Mouse (Mus musculus): ENCODE results near the gene Sp140. TPM values are rescaled to one million over a fixed set of nuclear protein-coding genes. Genes with fewer than 3 reads are reported as not detected.
"Not testable (repeated sequence)": the region's sequence is repeated elsewhere in the genome, so short reads cannot be mapped to it uniquely, and the experiment has no call there.

Sp140 gene
- 1 to 10 TPM in 1 of 2 experiments, under 1 TPM in 1; 0.86 to 1.5 TPM for total RNA-seq (2021)
- long read RNA-seq, experiment 1: 0 reads
- long read RNA-seq, experiment 2, partial matches to known transcripts: 0 of 1 reads
- long read RNA-seq, experiment 2, other reads (novel, unspliced or antisense): 1 of 1 reads

DNA sequence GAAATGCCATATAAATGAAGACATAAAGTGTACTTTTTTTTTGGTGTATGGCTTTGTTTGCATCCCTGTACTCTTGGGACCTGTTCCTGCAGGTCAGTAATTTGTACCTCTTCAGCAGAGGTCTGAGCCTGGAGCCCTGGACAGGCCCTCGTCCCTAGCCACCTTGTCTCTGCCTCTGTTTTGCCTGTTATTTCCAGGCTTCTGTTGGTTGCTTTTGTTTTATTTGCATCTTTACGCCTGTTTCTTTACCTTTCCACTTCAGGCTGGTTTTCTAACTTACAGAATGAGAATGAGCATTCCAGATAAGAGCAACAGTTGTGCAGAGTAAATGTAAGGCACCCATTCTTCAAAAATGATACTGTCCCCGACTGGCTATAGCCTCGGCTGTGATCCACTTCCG lies at the start of gene Sp140:
Sp140 (plus strand) TSS at position 301 of the 400 bp plus-strand sequence.
- not testable (repeated sequence) for DNase-seq (ENCODE audit: low spot score in 2 of 2)

DNA sequence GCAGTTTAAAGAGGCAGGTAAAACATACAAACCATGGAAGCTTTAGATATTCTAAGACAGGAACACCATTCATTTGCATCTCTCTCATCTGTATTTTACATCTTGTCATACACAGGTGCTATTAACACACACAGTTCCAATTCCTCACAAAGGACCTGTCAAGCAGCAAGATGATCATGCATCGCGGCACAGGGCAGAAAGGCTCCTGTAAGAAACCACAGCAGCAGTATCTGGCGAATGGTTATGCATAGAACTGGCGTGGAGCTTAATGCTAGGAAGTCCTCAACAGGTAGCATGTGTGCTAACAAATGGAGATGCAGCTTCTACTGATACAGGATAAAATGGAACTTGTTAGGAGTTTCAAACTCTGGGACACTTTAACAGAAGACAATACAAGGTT lies 44.9 kb upstream of the Sp140 start:
- DNase-seq (ENCODE audit: low spot score in 2 of 2): peak in 1 of 2 experiments; percentile 30

DNA sequence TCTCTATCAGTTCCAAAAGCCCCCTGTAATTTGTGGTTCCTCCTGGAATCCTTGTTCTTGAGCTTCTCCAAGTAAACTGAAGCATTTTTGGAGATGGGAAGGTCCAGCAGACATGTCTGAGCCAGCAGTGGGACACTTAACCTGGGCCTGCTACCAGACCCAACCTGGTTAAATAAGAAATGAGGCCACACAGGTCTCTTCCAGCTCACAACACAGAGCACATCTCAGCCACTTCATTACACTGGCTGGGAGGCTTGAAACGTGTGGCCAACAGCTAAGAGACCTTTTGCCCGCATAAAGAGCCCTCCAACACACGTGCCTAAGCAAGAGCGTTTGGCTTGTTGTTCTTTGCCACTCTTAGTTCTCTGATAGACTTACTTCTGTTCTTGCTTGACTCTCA lies 26.6 kb upstream of the Sp140 start:
- not testable (repeated sequence) for DNase-seq (ENCODE audit: low spot score in 2 of 2)

DNA sequence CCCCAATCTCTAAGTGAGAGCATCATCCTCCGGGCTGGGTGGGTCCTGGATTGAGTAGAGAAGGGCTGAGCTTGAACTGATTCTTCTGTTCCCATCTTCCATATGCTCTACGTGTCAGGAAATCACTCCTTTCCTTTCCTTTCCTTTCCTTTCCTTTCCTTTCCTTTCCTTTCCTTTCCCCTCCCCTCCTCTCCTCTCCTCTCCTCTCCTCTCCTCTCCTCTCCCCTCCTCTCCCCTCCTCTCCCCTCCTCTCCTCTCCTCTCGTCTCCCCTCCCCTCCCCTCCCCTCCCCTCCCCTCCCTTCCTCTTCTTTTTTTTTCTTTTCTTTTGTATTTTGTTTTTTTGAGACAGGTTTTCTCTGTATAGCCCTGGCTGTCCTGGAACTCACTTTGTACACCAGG lies 24.8 kb upstream of the Sp140 start, which contains the start of gene G530012D18Rik:
G530012D18Rik (plus strand) TSS at position 301 of the 400 bp plus-strand sequence.
- DNase-seq (ENCODE audit: low spot score in 2 of 2): not testable (repeated sequence)

DNA sequence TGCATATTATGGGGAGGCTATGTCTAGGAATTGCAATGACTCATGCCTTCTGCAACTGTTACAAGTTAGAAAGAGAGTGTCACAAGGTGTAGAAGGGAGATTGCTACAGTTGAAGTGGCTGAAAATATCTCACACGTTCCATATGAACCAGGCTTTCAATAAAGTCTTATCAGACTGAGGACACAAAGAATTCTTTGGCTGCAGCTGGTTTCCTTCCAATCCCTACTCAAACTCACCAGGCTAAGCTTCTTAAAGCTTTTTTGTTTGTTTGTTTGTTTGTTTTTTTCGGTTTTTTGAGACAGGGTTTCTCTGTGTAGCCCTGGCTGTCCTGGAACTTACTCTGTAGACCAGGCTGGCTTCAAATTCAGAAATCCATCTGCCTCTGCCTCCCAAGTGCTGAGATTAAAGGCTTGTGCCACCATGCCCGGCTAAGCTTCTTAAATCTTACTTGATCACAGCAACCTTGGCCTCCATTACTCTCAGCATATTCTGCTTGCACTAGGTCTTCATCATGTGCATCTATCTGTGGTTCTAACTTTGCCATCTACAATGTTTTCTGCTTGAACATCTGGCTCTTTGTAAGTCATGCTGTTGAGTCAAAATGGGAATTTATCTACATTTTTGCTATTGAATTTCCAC lies 21.7 kb upstream of the Sp140 start:
- not testable (repeated sequence) for DNase-seq (ENCODE audit: low spot score in 2 of 2)

DNA sequence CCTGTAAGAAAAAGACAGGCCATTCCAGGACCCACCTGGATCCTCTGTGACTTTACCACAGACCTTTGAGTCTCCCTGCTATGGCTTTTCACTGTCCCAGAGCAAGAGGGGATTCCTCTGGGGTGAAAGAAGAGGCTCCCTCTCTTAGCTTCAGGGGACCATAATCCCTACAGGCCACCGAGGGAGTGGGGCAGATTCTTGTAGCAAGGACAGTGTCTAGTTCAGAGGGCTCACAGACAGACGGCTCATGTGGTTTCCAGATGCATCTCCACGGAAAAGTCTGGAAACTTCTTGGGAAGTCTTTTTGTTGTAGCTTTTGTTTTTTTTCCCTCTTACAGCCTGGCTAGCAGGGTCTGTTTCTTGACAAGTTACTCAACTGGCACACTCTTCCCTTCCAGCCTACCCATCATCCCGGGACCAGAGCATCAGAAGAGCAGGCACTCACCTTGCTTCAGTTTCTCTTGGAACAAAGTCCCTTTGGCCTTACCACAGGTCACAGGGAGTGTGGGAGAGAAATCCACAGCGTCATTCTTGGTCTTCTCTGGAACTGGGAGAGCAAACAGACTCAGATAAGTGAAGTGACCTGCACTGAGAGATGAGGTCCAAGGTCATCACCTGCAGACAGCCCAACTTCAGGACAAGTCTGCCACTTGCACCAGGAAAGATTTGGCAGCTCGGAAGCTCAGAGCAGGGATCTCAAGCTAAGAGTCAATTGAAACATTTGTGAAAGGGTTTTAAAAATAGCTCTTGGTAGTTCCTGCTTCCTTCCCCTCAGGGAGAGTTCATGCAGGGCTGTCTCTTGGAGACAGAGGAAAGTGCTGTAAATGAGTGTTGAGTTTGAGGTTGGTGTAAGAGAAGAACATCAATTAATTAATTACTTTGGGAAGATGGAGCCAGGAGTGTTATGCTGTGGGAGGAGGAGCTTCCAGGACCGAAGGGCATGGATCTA lies 20.7 kb upstream of the Sp140 start:
- DNase-seq (ENCODE audit: low spot score in 2 of 2): not testable (repeated sequence)

DNA sequence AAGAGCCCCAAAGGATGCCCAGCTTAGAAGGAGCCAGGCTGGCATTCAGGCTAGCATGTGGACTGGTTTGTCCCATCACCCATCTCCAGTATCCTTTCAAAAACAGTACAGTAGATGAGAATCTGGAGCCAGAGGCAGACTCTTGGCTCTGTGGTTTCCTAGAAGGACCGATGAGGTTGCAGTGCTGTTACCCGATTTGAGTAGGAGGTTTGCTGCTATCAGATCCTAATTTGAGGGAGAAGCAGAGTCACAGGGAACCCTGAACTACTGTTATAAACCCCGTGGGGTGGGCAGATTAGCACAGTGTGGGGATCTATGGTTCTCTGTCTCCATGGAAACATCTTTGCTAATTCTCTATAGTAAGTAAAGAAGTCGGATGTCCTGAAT lies 20.0 kb upstream of the Sp140 start:
- not testable (repeated sequence) for DNase-seq (ENCODE audit: low spot score in 2 of 2)

DNA sequence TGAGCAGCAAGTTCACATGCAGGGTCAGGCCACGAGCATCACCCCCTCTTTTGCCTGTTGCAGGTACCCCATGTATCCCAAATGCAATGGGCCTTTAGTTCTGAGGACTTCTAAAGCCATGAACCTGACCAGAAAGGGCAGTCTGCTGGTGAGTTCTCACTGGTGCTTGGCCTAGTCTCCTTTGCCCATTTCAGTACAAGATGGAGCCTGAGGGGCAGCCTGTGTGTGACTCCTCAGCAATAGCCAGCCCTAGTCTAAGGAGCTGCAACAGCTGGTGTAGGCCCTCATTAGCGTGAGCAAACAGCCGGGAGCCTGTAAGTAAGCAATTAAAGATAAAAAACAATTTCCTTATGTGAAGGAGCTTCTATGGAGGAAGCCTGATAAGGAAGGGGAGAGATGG lies 19.6 kb upstream of the Sp140 start:
- not testable (repeated sequence) for DNase-seq (ENCODE audit: low spot score in 2 of 2)

DNA sequence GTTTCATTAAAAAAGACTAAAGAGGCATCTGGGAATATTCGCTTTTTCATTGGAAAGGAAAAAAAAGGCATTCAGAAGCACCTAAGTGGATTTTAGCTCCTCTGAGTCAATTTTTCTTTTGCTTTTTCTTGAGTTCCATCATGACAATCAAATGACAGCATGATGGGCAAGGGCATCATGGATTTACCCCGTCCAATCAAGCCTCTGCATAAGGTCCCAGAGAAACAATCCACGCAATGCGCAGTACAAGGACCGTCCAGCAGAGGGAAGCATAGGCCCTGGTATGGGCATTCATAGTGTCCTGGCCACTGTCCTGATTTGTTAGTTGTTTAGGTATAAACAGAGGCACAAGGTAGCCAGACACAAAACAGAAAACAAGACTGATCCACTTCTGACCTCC lies 18.7 kb upstream of the Sp140 start:
- not testable (repeated sequence) for DNase-seq (ENCODE audit: low spot score in 2 of 2)

DNA sequence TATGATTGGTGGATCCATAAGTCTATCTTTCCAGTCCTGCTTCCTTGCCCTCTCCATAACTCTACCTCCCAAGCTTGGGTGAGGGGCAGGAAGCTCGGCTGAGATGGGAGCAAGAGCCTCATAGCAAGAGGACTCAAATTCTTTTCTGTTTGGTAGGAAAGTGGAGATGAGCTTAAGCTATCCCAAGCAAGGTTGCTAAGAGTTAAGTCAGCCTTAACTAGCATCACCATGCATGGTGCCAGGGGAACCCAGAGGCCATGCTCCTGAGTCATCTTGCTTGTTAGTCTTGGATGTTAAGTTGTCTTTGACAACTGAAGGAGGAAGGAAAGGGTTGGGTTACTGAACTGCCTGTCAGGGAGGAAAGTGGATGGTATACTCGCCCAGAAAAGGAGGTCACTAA lies 11.5 kb upstream of the Sp140 start:
- not testable (repeated sequence) for DNase-seq (ENCODE audit: low spot score in 2 of 2)

DNA sequence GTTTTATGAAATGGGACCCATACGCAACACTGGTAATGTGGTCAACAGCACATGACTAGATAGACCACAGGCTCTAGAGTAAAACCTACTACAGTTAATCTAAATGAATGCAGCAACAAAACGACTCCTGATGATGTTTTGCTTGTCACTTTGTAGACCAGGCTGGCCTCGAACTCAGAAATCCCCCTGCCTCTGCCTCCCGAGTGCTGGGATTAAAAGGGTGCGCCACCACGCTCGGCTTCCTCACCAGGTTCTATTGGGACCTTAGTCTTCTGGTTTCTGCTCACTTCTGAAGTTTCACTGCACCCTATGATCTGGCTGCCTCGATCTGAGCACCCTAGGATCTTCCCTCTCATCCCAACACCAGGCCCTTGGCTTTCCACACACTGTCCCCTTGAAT lies 7.7 kb upstream of the Sp140 start:
- DNase-seq (ENCODE audit: low spot score in 2 of 2): not testable (repeated sequence)

DNA sequence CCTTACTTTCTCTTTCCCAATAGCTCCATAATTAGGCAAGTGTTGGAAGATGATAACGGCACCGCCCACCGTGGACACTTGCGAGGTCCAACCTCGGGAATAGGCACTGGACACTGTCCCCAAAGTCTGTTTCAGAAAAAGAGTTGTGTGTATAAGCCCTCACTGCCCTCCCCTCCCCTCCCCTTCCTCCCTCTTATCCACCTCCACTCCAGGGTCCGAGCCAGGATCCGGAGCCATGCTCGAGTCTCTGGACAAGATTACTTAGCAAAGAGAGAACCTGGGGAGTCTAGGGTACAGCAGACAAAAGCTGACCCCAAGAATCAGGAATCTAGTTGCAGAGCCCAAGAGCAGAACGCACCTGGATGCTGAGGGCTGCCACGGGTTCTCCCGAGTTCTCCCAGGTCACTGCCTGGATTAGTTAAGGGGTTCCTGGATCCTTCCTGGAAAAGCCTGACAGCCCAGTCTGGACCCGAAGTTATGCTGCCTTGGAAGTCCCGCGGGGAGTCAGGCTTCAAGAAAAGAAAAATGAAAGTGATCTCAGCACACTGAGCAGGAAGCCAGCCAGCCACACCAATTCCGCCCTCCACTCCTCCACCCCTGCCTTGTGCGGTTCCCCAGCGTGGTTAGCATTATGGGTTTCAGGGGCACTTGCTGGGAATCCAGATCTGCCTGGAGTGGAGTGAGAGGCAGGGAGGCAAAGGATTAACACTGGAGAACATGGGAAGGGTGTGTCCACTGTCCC lies 1.7 kb upstream of the Sp140 start, which contains the start of gene Sp110:
Sp110 (minus strand) TSS at position 547 of the 742 bp plus-strand sequence.
- not testable (repeated sequence) for DNase-seq (ENCODE audit: low spot score in 2 of 2)

DNA sequence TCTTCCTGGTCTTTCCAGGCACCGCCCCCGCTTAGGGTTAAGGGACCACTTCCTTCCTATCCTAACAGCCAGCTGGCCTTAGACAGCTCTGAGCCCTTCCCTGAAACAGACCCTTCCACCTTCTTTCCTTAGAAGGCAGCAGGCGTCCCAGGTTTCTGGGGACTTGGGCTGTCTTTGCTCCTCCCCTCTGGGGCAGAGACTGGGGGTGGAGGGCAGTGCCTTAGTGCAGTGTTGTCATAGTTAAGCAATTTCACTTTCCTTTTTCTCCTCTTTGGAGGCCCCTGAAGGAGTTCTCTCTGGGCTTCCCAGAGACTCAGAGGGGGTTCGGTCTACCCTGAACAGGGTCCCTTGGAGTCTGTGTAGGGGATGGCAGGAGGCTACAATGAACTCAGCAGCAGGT lies 616 bp downstream of the Sp140 start:
- DNase-seq (ENCODE audit: low spot score in 2 of 2): not testable (repeated sequence)

DNA sequence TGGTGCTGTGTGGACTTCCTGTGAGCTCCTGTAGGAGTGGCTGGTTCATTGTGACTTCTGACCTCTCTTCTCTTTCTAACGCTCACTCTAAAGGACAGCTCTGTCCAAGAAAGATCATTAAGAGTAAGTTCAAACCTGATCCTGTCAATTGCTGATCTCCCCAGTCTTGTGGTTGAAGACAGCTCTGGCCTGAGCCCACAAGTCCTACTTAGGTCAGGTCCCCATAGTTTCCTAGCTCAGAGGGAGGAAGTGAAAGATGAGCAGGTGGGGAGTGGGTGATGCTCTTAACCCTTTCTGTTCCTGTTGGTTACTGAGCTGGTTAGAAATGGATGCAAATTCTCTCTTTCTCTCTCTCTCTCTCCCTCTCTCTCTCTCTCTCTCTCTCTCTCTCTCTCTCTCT lies 4.2 kb downstream of the Sp140 start:
- DNase-seq (ENCODE audit: low spot score in 2 of 2): not testable (repeated sequence)

DNA sequence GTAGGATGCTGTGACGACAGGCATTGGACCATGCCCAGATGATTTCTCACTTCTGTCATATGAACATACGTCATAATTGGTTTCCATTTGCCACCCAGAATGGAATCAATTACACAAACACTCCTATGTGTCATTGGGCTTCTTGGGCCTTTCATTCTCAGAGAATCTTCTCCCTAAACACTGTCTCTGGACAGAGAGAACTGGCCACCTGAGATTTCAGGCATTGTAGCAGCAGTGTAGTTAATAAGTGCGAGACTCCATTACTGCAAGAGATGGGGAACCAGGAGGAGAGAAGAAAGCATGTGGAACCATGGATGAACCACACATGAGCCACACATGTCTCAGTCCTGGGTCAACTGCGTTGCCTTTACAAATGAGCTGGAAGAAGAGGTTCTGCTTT lies 8.2 kb downstream of the Sp140 start:
- DNase-seq (ENCODE audit: low spot score in 2 of 2): not testable (repeated sequence)

DNA sequence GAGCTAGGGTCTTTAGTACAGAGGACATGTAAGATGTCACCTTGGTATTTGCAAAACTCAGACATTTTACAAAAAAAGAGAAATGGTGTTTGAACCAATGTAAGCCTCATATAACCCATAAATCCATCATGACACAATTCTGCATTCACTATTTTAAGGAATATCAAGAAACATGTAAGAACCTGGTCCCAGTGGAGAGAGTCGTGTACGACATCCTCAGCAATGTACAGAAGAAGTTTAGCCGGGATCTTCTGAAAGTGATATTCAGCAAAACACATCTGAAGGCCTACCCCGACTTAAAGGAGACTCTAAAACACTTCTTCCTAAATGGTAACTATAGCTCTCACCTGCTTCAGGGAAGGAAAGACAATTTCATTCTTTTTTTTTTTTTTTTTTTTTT lies 10.4 kb downstream of the Sp140 start:
- DNase-seq (ENCODE audit: low spot score in 2 of 2): not testable (repeated sequence)

DNA sequence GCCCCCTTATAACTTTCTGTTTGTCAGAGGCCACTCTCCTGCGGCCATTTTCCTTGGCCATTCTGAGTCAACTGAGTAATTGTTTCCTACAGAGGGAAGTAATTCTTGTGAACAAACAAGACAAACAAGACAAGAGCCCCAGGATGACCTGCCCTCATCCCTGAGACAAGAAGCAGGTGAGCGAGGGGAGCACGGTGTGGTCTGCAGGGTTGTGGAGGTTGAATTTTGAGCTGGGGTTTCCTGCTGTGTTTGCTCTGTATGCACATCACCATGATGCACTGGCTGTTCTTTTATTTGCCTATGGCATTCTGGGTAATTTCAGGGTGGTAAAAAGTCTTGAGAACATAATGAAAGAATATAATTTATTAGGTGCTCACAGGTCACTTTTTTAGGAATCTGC lies 14.9 kb downstream of the Sp140 start:
- not testable (repeated sequence) for DNase-seq (ENCODE audit: low spot score in 2 of 2)

DNA sequence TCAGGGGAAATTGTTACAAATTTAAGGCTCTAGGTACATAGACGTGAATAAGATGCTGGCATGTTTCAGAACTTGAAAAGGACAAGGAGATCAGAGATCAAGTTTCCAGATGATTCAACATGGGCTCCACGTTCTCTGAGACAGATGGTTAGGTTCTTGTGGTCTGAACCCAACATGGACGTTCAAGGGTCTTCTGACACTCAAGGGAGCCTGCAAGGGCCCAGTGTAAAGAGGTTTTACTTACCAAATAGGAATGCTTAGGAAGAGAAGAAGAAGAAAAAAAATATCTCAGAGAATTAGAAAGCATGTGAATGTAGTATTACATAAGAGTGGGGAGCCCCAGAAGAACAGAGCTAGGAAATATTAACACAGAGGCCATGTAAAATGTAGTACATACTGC lies 15.6 kb downstream of the Sp140 start:
- not testable (repeated sequence) for DNase-seq (ENCODE audit: low spot score in 2 of 2)

DNA sequence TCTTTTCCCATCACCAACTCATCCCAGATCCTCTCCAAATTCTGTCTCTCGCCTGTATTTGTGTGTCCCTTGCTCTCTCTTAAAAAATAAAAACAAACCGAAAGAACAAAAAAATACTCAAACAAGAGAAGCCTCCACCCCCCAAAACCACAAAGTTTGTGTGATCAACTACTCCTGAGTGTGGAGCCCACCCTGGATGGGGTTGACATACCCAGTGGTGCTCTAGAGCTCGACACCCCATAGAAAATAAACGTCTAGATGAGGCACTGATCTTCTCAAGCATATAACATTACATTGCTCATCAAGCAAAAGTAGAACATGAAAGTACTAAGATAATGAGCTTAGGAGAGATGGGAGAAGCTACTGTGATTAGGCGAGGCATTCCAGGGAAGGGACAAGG lies 17.0 kb downstream of the Sp140 start:
- DNase-seq (ENCODE audit: low spot score in 2 of 2): not testable (repeated sequence)

DNA sequence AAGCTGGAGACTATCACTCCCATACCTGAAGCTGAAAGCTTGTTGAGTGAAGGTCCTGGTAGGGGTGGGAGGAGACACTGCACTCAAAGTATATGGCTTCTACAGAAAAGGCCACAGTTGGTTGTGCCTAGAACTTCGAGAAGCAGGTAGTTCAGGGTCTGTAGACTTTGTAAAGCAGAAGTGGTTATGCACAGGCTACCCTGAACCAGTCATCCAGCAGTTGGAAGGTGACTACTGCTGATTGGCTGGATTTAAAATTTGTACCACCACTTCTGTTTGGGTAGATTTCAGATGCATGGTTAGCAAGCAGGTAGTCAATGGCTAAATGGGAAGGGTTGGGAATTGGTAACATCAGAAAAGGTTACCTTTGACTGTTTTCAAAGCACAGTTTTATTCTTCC lies 18.5 kb downstream of the Sp140 start:
- DNase-seq (ENCODE audit: low spot score in 2 of 2): not testable (repeated sequence)

DNA sequence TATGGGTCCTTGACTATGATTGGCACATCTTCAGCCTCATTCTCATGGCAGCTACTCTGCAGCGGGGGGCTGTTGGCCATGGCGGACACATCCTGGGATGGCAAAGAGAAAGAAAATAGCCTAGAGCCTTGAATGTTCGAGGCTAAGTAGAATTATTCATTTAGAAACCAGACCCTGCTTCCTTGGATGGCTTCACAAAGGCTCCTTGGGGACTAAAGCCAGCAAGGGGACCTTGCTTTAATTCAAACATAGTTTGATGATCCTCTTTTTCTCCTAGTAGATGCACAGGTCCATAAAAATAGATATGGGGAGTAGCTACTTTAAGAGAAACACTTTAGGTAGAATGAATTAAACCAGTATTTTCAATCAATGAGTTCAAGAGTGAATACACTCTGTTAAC lies 36.8 kb downstream of the Sp140 start:
- DNase-seq (ENCODE audit: low spot score in 2 of 2): not testable (repeated sequence)
